Mouse (Mus musculus) heart, embryonic 15.5 days (tissue): ENCODE measurements around the gene Fbxl14. TPM values are rescaled to one million over a fixed set of nuclear protein-coding genes. Genes with fewer than 3 reads are reported as not detected.

Source experiments
- ATAC-seq: fragments of 200-750 bp; cut with Nextera tagmentation; replicated peaks from 2 replicates; pipeline ENCODE4 v1.8.0; 2017; ENCODE audit warnings: low read depth, moderate TSS enrichment; ENCODE audit not compliant: insufficient number of reproducible peaks, insufficient read depth, low FRiP score
- H3K27ac ChIP-seq: fragments of 300-500 bp; sonication (generic); 2 replicates; pipeline ENCODE4 v1.5.1; 2015; ENCODE audit warnings: mild to moderate bottlenecking, inconsistent platforms
- H3K27me3 ChIP-seq: fragments of 300-500 bp; sonication (generic); 2 replicates; pipeline ENCODE4 v1.6.1; 2015; ENCODE audit warnings: inconsistent platforms
- H3K36me3 ChIP-seq: fragments of 300-500 bp; sonication (generic); 2 replicates; pipeline ENCODE4 v1.6.1; 2015; ENCODE audit warnings: mild to moderate bottlenecking, inconsistent platforms
- H3K4me1 ChIP-seq: fragments of 300-500 bp; sonication (generic); replicated peaks from 2 replicates; pipeline ENCODE4 v1.6.1; 2015; ENCODE audit warnings: inconsistent platforms
- H3K4me2 ChIP-seq: fragments of 300-500 bp; sonication (generic); 2 replicates; pipeline ENCODE4 v1.6.1; 2015; ENCODE audit warnings: inconsistent platforms, mild to moderate bottlenecking, moderate library complexity
- H3K4me3 ChIP-seq: fragments of 300-500 bp; sonication (generic); 2 replicates; pipeline ENCODE4 v1.5.1; 2015; ENCODE audit warnings: mild to moderate bottlenecking, inconsistent platforms
- H3K9ac ChIP-seq: fragments of 300-500 bp; sonication (generic); 2 replicates; pipeline ENCODE4 v1.6.1; 2015; ENCODE audit warnings: mild to moderate bottlenecking, inconsistent platforms
- H3K9me3 ChIP-seq: fragments of 300-500 bp; sonication (generic); replicated peaks from 2 replicates; pipeline ENCODE4 v1.6.1; 2016; ENCODE audit warnings: inconsistent platforms
- WGBS: fragments of 180-500 bp; shearing (Covaris S2); methylation state at CpG from one replicate; pipeline ENCODE4 v1.1.7; 2015; ENCODE audit warnings: mixed read lengths; 5-methylcytosine and 5-hydroxymethylcytosine counted together
- polyA plus RNA-seq: library from polyadenylated mRNA; unstranded; fragments of >200 nt; fragmentation: Nextera tagmentation; extraction: Ambion mirVana; gene quantifications from 2 replicates; pipeline ENCODE4 v1.2.1, GENCODE M21; 2015

Fbxl14 gene
- polyA plus RNA-seq, 1 experiment from 2014 or later: 2.7 TPM

GRCm38 (mm10) chr6:119449060-119449499 is 30.4 kb upstream of the Fbxl14 start:
- Histone ChIP-seq H3K27me3 (no peaks in the 10 kb centered on the region), H3K4me3 (peak overlapping the region; percentile 48), H3K4me2 (peak overlapping the region; percentile 80), H3K27ac (no peak overlapping the region), H3K4me1 (peaks cover 39% of the 10 kb centered on the region), H3K36me3 (no peaks in the 10 kb centered on the region), H3K9me3 (no peaks in the 10 kb centered on the region), H3K9ac (peak overlapping the region; percentile 49)
- ATAC-seq: peak; percentile 59; the same call in 1 of the 2 replicates
- 4% methylated on average over 23 of the region's 23 CpGs for WGBS

GRCm38 (mm10) chr6:119450965-119451943 is 28.2 kb upstream of the Fbxl14 start:
- Histone ChIP-seq H3K9ac (peak overlapping the region; percentile 52), H3K27ac (0 out of 2 replicates have a peak overlapping the region, but pooled peaks have one; percentile 79), H3K4me3 (peak overlapping the region; percentile 51), H3K36me3 (no peaks in the 10 kb centered on the region), H3K4me1 (peaks cover 37% of the 10 kb centered on the region), H3K4me2 (peak overlapping the region; percentile 82), H3K27me3 (no peaks in the 10 kb centered on the region), H3K9me3 (no peaks in the 10 kb centered on the region)
- ATAC-seq: no peak
- 44% methylated on average over 14 of the region's 14 CpGs for WGBS

GRCm38 (mm10) chr6:119451981-119452499 is 27.4 kb upstream of the Fbxl14 start:
- WGBS: 2% methylated on average over 15 of the region's 15 CpGs
- H3K27me3 ChIP-seq: no peaks in the 10 kb centered on the region
- peaks cover 35% of the 10 kb centered on the region for H3K4me1 ChIP-seq
- H3K4me2 ChIP-seq: peak overlapping the region; percentile 82
- H3K9ac ChIP-seq: peak overlapping the region; percentile 52
- ATAC-seq: peak; percentile 59
- peak overlapping the region; percentile 79 for H3K27ac ChIP-seq
- H3K9me3 ChIP-seq: no peaks in the 10 kb centered on the region
- H3K36me3 ChIP-seq: no peaks in the 10 kb centered on the region
- peak overlapping the region; percentile 51 for H3K4me3 ChIP-seq

- Histone ChIP-seq H3K4me1 (peaks cover under 1% of the 10 kb centered on the region; the same call in 1 of the 2 replicates), H3K4me3 (no peak overlapping the region), H3K36me3 (no peaks in the 10 kb centered on the region), H3K27ac (no peak overlapping the region), H3K27me3 (no peaks in the 10 kb centered on the region), H3K9ac (no peak overlapping the region), H3K9me3 (no peaks in the 10 kb centered on the region), H3K4me2 (no peak overlapping the region)
- WGBS: 67% methylated on average over 8 of the region's 8 CpGs
- ATAC-seq: no peak
Measured at GRCm38 (mm10) chr6:119458166-119458565, 21.3 kb upstream of the Fbxl14 start.

GRCm38 (mm10) chr6:119459041-119459440 is 20.4 kb upstream of the Fbxl14 start:
- WGBS: 73% methylated on average over 4 of the region's 4 CpGs
- no peaks in the 10 kb centered on the region for H3K9me3 ChIP-seq
- H3K4me2 ChIP-seq: no peak overlapping the region

DNA sequence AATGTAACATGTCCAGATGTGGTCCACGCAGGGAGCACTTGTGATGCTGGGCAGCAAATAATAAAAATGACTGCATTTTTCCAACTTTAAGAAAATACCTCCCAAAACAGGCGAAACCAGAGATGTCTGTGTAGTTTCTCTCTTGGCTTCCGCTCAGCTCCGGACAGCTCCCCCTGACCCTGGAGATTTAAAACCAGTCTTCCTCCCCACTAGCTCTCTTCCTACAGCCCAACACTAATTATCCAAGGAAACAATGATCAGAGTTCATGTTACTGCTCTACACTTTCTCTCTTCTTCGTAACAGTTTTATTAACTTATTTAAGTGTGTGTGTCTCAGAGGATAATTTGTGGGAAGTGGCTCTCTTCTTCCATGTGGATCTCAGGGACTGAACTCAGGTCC is 19.1 kb upstream of the Fbxl14 start:
- Histone ChIP-seq H3K4me2 (no peak overlapping the region), H3K27me3 (no peaks in the 10 kb centered on the region), H3K9me3 (no peaks in the 10 kb centered on the region), H3K36me3 (no peaks in the 10 kb centered on the region), H3K4me3 (no peak overlapping the region), H3K9ac (no peak overlapping the region), H3K4me1 (no peaks in the 10 kb centered on the region), H3K27ac (no peak overlapping the region)
- ATAC-seq: no peak
- 76% methylated on average over 5 of the region's 5 CpGs for WGBS

More at GRCm38 (mm10) chr6:119459041-119459440, 20.4 kb upstream of the Fbxl14 start:
- Histone ChIP-seq H3K27me3 (no peaks in the 10 kb centered on the region), H3K9ac (no peak overlapping the region), H3K27ac (no peak overlapping the region), H3K36me3 (no peaks in the 10 kb centered on the region), H3K4me3 (no peak overlapping the region), H3K4me1 (no peaks in the 10 kb centered on the region; the same call in 1 of the 2 replicates)
- ATAC-seq: no peak

GRCm38 (mm10) chr6:119466161-119466560 is 13.3 kb upstream of the Fbxl14 start:
- Histone ChIP-seq H3K27ac (no peak overlapping the region), H3K9me3 (no peaks in the 10 kb centered on the region), H3K27me3 (no peaks in the 10 kb centered on the region), H3K4me1 (peaks cover 9% of the 10 kb centered on the region), H3K36me3 (no peaks in the 10 kb centered on the region), H3K4me2 (no peak overlapping the region), H3K9ac (no peak overlapping the region), H3K4me3 (no peak overlapping the region)
- 88% methylated on average over 1 of the region's 1 CpGs for WGBS
- no peak for ATAC-seq

DNA sequence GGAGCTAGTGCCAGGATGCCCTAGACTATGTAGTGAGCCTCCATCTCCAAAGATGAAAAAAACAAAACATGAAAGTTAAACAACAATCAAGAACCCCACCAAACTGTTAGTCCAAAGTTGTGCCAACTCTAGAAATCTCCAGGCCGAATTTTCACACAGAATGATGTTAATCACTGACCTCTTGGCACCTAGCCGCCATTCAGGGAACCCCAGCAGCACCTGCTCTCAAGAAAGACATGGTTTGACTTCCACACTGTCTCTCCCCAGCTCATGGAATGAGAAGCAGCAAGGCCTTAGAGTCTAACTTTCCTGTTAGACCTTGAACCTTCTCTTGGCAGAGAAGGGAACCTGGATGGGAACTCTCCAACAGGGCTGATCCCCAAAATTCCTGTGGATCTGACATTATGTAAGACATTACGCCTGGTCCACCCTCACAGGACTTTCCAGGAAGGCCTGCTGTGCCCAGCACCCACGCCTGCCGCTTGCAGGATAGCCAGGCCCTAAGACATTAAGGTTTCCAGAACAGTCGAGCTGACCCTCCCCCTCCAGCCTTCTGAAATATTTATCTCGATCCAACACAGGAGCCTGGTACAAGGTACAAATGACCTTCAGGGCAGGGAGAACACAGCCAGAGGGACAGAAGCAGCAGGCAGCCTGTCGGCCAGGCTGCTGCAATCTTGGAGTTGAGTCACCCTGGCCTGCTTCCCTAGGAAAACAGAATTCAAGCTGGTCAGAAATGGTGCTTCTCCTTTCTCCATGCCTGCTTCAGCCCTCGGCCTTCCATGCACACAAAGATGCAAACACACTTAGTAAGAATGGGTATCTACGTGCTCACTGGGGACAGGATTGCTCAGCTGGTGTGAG is 12.3 kb upstream of the Fbxl14 start:
- Histone ChIP-seq H3K4me3 (no peak overlapping the region), H3K4me2 (no peak overlapping the region), H3K36me3 (no peaks in the 10 kb centered on the region), H3K9me3 (no peaks in the 10 kb centered on the region), H3K27me3 (no peaks in the 10 kb centered on the region), H3K9ac (no peak overlapping the region), H3K27ac (peak overlapping the region; percentile 74), H3K4me1 (peaks cover 9% of the 10 kb centered on the region)
- 35% methylated on average over 10 of the region's 10 CpGs for WGBS
- no peak for ATAC-seq

DNA sequence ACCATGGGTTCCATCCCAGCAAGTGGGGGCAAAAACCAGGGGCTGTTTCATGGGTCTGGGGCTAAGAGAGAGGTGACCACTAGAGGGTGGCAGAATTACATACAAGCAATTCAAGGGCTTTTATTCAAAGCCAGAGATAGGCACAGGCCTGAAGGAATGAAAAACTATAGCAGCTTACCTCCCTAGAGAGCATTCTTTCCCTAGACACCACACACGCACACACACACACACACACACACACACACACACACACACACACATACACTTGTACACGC is 11.7 kb upstream of the Fbxl14 start:
- WGBS: 73% methylated on average over 2 of the region's 2 CpGs
- peaks cover 9% of the 10 kb centered on the region for H3K4me1 ChIP-seq
- H3K9me3 ChIP-seq: no peaks in the 10 kb centered on the region
- H3K27me3 ChIP-seq: no peaks in the 10 kb centered on the region
- H3K4me2 ChIP-seq: no peak overlapping the region
- H3K4me3 ChIP-seq: no peak overlapping the region
- H3K36me3 ChIP-seq: no peaks in the 10 kb centered on the region
- ATAC-seq: no peak
- peak overlapping the region; percentile 74 for H3K27ac ChIP-seq
- H3K9ac ChIP-seq: no peak overlapping the region

DNA sequence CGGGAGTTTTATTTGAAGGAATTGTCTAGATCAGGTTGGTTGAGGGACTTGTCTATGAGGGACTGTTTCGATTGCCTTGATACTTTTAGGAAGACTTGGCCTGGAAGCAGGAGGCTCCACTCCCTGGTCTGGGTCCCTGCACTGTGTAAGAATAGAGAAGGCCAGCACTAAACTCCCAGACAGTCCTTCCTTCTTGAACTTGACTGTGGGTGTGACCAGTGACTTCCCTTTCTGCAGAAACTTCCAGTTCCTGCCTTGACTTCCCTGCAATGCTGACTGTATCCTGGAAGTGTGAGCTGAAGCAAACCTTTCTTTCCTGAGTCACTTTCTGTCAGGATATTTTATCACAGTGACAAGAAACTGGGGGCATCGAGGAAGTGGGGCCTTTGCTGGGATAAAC is 8.7 kb upstream of the Fbxl14 start:
- H3K27ac ChIP-seq: no peak overlapping the region
- H3K9ac ChIP-seq: no peak overlapping the region
- H3K4me1 ChIP-seq: peaks cover 16% of the 10 kb centered on the region
- H3K4me3 ChIP-seq: no peak overlapping the region
- WGBS: 77% methylated on average over 3 of the region's 3 CpGs
- H3K4me2 ChIP-seq: no peak overlapping the region
- no peaks in the 10 kb centered on the region for H3K9me3 ChIP-seq
- no peaks in the 10 kb centered on the region for H3K27me3 ChIP-seq
- no peak for ATAC-seq
- no peaks in the 10 kb centered on the region for H3K36me3 ChIP-seq

DNA sequence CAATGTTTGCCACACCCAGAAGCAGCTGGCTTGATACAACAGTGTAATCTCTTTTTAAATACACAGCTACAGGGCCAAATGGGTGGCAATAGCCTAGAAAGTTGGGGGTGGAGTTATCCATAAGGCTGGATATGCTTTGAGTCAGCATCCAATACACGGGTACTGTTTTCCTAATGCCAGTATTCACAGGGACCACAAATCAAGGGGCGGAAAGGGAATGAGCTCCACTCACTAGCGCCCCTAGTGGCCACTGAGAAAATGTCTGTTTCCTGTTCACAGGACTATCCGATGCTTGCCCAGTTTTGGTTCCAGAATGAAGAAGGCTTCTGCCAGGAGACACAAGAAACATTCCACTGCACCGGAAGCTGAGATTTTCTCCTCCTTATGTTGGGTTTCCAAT is 7.3 kb upstream of the Fbxl14 start:
- H3K4me1 ChIP-seq: peaks cover 13% of the 10 kb centered on the region
- no peak for ATAC-seq
- no peaks in the 10 kb centered on the region for H3K9me3 ChIP-seq
- H3K27me3 ChIP-seq: no peaks in the 10 kb centered on the region
- no peak overlapping the region for H3K4me2 ChIP-seq
- no peaks in the 10 kb centered on the region for H3K36me3 ChIP-seq
- H3K9ac ChIP-seq: no peak overlapping the region
- H3K27ac ChIP-seq: no peak overlapping the region
- WGBS: 29% methylated on average over 5 of the region's 5 CpGs
- H3K4me3 ChIP-seq: no peak overlapping the region
